Mouse (Mus musculus): ENCODE measurements around the gene Kcnc3. TPM values are rescaled to one million over a fixed set of nuclear protein-coding genes. Genes with fewer than 3 reads are reported as not detected.

Kcnc3 gene
- total and polyA plus RNA-seq, 2 experiments from 2014 or later = 8.0 to 37.0 TPM

GRCm38 (mm10) chr7:44598336-44598735 is 7.9 kb downstream of the Kcnc3 start:
- H3K4me2 ChIP-seq (ENCODE audit: low read depth, low read length) = no peak overlapping the region
- H3K27me3 ChIP-seq (ENCODE audit: insufficient read depth, low read length) = no peaks in the 10 kb centered on the region
- no peaks in the 10 kb centered on the region; the same call in 1 of the 2 replicates for H3K36me3 ChIP-seq (ENCODE audit: insufficient read depth, low read length)
- H3K4me1 ChIP-seq (ENCODE audit: insufficient read depth, low read length) = peaks cover 11% of the 10 kb centered on the region; the same call in 1 of the 2 replicates
- H3K9ac ChIP-seq (replicated peaks; ENCODE audit: low read length) = no peak overlapping the region
- DNase-seq (ENCODE audit: low spot score) = no peak
- no peak for TF ChIP-seq CTCF (IDR thresholded peaks at IDR 0.05; ENCODE audit: low read depth)
- no peak overlapping the region for H3K27ac ChIP-seq
- ATAC-seq = no peak
- 81% methylated on average over 12 of the region's 12 CpGs for WGBS
- H3K9me3 ChIP-seq (ENCODE audit: low read length) = no peaks in the 10 kb centered on the region
- no peak overlapping the region for H3K4me3 ChIP-seq (ENCODE audit: low read length)

DNA sequence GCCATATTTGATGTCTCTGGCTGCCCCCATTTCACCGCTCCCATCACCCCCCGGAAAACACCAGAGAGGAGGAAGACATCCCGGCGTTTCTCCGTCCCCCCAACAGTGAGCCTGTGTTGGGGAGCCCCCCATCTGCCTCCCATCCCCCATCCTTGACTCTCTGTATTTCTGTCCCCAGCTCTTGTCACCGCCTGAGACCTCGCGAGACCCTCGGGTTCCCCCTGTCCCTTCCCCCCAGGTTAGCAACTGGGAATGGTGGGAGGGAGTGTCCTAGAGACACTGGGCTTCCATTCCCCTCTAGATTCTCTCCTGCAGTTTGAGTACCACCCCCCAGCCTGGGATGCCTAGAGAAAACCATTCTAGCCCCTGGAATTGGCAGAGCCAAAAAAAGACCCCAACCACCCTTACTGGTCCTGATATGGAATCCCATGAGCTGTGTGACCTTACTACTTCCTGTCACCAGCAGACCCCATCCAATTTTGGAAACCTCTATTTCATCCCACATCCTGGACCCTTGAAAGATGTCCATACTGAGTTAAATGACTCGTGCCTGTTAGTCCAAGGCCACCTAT is 10.3 kb downstream of the Kcnc3 start:
- no peaks in the 10 kb centered on the region for H3K27me3 ChIP-seq (ENCODE audit: insufficient read depth, low read length)
- H3K4me3 ChIP-seq (ENCODE audit: low read length) = no peak overlapping the region
- H3K4me2 ChIP-seq (ENCODE audit: low read depth, low read length) = no peak overlapping the region
- 87% methylated on average over 8 of the region's 10 CpGs for WGBS
- peaks cover 5% of the 10 kb centered on the region for H3K4me1 ChIP-seq (ENCODE audit: insufficient read depth, low read length)
- H3K9ac ChIP-seq (replicated peaks; ENCODE audit: low read length) = no peak overlapping the region
- TF ChIP-seq CTCF (IDR thresholded peaks at IDR 0.05; ENCODE audit: low read depth) = no peak
- no peaks in the 10 kb centered on the region for H3K9me3 ChIP-seq (ENCODE audit: low read length)
- no peak overlapping the region for H3K27ac ChIP-seq
- no peaks in the 10 kb centered on the region for H3K36me3 ChIP-seq (ENCODE audit: insufficient read depth, low read length)
- no peak for ATAC-seq
- no peak for DNase-seq (ENCODE audit: low spot score)

DNA sequence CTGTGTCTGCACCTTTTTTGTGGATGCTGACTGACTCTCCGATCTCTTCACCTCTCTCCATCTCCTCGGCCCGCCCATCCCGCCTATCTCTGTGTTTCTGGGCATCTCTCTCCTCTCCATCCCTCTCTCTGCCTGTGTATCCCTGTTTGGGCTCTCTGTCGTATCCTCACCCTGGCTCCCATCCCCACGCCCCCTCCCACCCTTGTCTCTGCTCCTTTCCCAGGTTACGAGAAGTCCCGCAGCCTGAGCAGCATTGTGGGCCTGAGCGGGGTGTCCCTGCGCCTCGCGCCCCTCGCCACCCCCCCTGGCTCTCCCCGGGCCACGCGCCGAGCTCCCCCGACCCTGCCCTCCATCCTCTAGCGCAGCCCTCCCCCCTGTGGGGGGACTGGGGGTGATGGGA is 11.2 kb downstream of the Kcnc3 start:
- no peaks in the 10 kb centered on the region for H3K9me3 ChIP-seq (ENCODE audit: low read length)
- no peak overlapping the region for H3K4me2 ChIP-seq (ENCODE audit: low read depth, low read length)
- H3K4me3 ChIP-seq (ENCODE audit: low read length) = no peak overlapping the region
- H3K9ac ChIP-seq (replicated peaks; ENCODE audit: low read length) = no peak overlapping the region
- H3K27ac ChIP-seq = no peak overlapping the region
- TF ChIP-seq CTCF (IDR thresholded peaks at IDR 0.05; ENCODE audit: low read depth) = no peak
- WGBS = 21% methylated on average over 19 of the region's 19 CpGs
- ATAC-seq = no peak
- no peak for DNase-seq (ENCODE audit: low spot score)
- H3K36me3 ChIP-seq (ENCODE audit: insufficient read depth, low read length) = no peaks in the 10 kb centered on the region
- peaks cover 4% of the 10 kb centered on the region; the same call in 1 of the 2 replicates for H3K27me3 ChIP-seq (ENCODE audit: insufficient read depth, low read length)
- peaks cover 9% of the 10 kb centered on the region for H3K4me1 ChIP-seq (ENCODE audit: insufficient read depth, low read length)

DNA sequence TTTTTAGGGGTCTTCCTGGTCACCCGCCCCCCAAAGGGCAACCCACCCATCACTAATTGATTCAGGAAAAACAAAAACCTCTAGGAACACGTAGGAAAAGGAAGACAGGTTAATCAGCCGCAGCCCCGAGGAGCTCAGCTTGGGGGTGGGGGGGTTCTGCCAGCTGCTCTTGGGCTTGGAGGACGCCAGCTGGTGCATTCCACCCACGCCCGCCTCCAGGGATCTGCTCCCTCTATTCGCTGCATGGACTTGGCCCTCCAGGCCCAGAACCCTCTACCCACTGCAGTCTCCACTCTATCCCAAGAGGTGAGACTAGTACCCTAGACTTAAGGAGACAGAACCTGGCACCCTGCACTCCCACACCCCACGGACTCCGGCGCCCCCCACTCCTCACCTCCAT is 12.0 kb downstream of the Kcnc3 start:
- Histone ChIP-seq H3K27ac (no peak overlapping the region), H3K4me1 (ENCODE audit: insufficient read depth, low read length) (peaks cover 11% of the 10 kb centered on the region), H3K9ac (replicated peaks; ENCODE audit: low read length) (no peak overlapping the region), H3K36me3 (ENCODE audit: insufficient read depth, low read length) (no peaks in the 10 kb centered on the region), H3K9me3 (ENCODE audit: low read length) (no peaks in the 10 kb centered on the region), H3K4me3 (ENCODE audit: low read length) (no peak overlapping the region), H3K27me3 (ENCODE audit: insufficient read depth, low read length) (peaks cover 4% of the 10 kb centered on the region; the same call in 1 of the 2 replicates), H3K4me2 (ENCODE audit: low read depth, low read length) (0 out of 2 replicates have a peak overlapping the region, but pooled peaks have one; percentile 5)
- ATAC-seq (no peak), DNase-seq (ENCODE audit: low spot score) (peak; percentile 49)
- 18% methylated on average over 11 of the region's 11 CpGs for WGBS
- TF ChIP-seq CTCF (IDR thresholded peaks at IDR 0.05; ENCODE audit: low read depth) = no peak

- H3K4me3 ChIP-seq (ENCODE audit: low read length) = no peak overlapping the region
- H3K36me3 ChIP-seq (ENCODE audit: insufficient read depth, low read length) = no peaks in the 10 kb centered on the region
- H3K4me2 ChIP-seq (ENCODE audit: low read depth, low read length) = peak overlapping the region; percentile 52
- H3K9me3 ChIP-seq (ENCODE audit: low read length) = no peaks in the 10 kb centered on the region
- peaks cover 4% of the 10 kb centered on the region; the same call in 1 of the 2 replicates for H3K27me3 ChIP-seq (ENCODE audit: insufficient read depth, low read length)
- peaks cover 11% of the 10 kb centered on the region for H3K4me1 ChIP-seq (ENCODE audit: insufficient read depth, low read length)
- TF ChIP-seq CTCF (IDR thresholded peaks at IDR 0.05; ENCODE audit: low read depth) = no peak
- H3K27ac ChIP-seq = no peak overlapping the region
- 4% methylated on average over 20 of the region's 20 CpGs for WGBS
- H3K9ac ChIP-seq (replicated peaks; ENCODE audit: low read length) = no peak overlapping the region
- no peak for DNase-seq (ENCODE audit: low spot score)
- no peak for ATAC-seq
Measured at GRCm38 (mm10) chr7:44603186-44603855, 12.9 kb downstream of the Kcnc3 start.

GRCm38 (mm10) chr7:44604139-44604606 is 13.7 kb downstream of the Kcnc3 start:
- H3K36me3 ChIP-seq (ENCODE audit: insufficient read depth, low read length) = no peaks in the 10 kb centered on the region
- ATAC-seq (peak; percentile 66), DNase-seq (ENCODE audit: low spot score) (peak; percentile 78)
- H3K4me3 ChIP-seq (ENCODE audit: low read length) = peak overlapping the region; percentile 24
- H3K27me3 ChIP-seq (ENCODE audit: insufficient read depth, low read length) = peaks cover 4% of the 10 kb centered on the region; the same call in 1 of the 2 replicates
- peak; percentile 56 for TF ChIP-seq CTCF (IDR thresholded peaks at IDR 0.05; ENCODE audit: low read depth)
- peaks cover 11% of the 10 kb centered on the region for H3K4me1 ChIP-seq (ENCODE audit: insufficient read depth, low read length)
- H3K27ac ChIP-seq = no peak overlapping the region
- no peak overlapping the region for H3K9ac ChIP-seq (replicated peaks; ENCODE audit: low read length)
- under 1% methylated on average over 24 of the region's 25 CpGs for WGBS
- H3K4me2 ChIP-seq (ENCODE audit: low read depth, low read length) = peak overlapping the region; percentile 52
- no peaks in the 10 kb centered on the region for H3K9me3 ChIP-seq (ENCODE audit: low read length)

DNA sequence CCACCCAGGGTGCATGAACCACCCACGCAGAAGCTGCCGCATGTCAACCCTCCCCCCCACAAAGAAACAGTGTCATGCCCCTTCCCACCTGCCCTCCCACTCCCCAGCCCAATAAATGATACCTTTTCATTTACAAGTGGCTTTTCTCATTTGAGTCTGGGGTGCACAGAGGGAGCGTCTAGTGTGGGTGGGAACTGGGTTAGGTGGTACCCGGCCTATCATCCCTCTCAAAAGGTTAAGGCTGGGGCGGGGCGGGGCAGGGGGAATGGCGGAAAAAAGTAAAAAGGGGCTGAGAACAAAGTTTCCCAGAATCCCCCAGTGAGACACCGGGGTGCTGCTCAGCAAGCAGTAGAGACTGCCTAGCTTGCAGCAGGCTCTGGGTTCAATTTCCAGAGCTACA is 14.2 kb downstream of the Kcnc3 start:
- TF ChIP-seq CTCF (IDR thresholded peaks at IDR 0.05; ENCODE audit: low read depth) = no peak
- H3K36me3 ChIP-seq (ENCODE audit: insufficient read depth, low read length) = no peaks in the 10 kb centered on the region
- DNase-seq (ENCODE audit: low spot score) = no peak
- 3% methylated on average over 8 of the region's 8 CpGs for WGBS
- H3K9me3 ChIP-seq (ENCODE audit: low read length) = no peaks in the 10 kb centered on the region
- H3K4me1 ChIP-seq (ENCODE audit: insufficient read depth, low read length) = peaks cover 11% of the 10 kb centered on the region
- peak overlapping the region; percentile 52 for H3K4me2 ChIP-seq (ENCODE audit: low read depth, low read length)
- no peak for ATAC-seq
- H3K4me3 ChIP-seq (ENCODE audit: low read length) = peak overlapping the region; percentile 24
- H3K9ac ChIP-seq (replicated peaks; ENCODE audit: low read length) = no peak overlapping the region
- H3K27me3 ChIP-seq (ENCODE audit: insufficient read depth, low read length) = peaks cover 4% of the 10 kb centered on the region; the same call in 1 of the 2 replicates
- no peak overlapping the region for H3K27ac ChIP-seq

Measured in hindbrain, postnatal 0 days (tissue).